Mouse (Mus musculus) liver, postnatal 0 days (tissue): Measurements from ENCODE around the gene Vtn.

Experiments
- CTCF ChIP-seq: sonication (generic); IDR thresholded peaks from 2 replicates; pipeline ENCODE4 v1.5.1; 2016; ENCODE audit warnings: antibody characterized with exemption, low read depth
- EP300 ChIP-seq: IDR thresholded peaks from 2 replicates; pipeline ENCODE4 v1.6.1; 2016; ENCODE audit warnings: antibody characterized with exemption, low read depth, mild to moderate bottlenecking

DNA sequence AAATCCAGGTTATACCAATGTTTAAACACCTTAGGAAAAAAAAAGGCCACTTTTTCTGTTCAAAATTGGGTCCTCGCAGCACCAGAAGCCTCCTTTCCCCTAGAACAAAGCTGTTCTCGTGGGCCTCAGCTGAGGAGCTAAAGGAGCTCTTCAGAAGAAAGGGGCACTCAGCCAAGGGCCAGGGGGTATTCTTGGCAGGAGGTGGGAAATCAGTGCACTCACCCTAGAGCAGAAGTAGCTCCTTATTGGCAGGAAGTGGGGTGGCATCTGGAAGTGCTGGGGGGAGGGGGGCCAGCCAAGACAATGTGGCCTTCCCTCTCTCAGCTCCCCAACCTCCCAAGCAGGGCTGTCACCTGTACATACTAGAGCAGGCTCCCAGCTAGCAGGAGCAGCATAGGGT lies 25.9 kb downstream of the Vtn start:
- TF ChIP-seq CTCF, result no peak
- TF ChIP-seq EP300, result no peak
